Mouse (Mus musculus) skeletal muscle tissue, postnatal 0 days (tissue): Measurements from ENCODE around the gene Vmn2r124. TPM values are rescaled to one million over a fixed set of nuclear protein-coding genes. Genes with fewer than 3 reads are reported as not detected.

ENCODE experiments used
- polyA plus RNA-seq: library from polyadenylated mRNA; unstranded; fragments of >200 nt; fragmentation: Nextera tagmentation; extraction: Ambion mirVana; gene quantifications from 2 replicates; pipeline ENCODE4 v1.2.1, GENCODE M21; 2015

Gene Vmn2r124
- polyA plus RNA-seq = not detected in 2 replicates

DNA sequence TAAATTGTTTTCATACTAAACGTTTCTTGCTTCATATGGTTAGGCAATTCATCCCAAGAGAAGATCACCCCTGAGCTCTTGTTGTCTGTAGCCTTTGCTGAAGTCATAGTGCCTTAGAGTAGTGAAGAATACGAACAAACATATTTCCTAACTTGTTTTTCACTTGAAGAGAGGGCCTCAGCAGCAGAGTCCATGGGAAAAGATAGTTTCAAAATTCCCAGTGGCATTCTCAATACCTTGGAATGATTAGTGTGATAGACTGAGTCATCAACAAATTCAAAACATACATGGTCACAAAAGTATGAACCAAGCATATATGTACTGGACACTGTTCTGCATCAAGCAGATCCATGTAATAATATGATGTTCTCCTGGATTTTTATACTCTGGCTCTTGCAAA lies at the start of gene Vmn2r124:
Vmn2r124 (plus strand) TSS at position 301 of the 400 bp plus-strand sequence.

GRCm38 (mm10) chr17:18021433-18021832 lies 27.8 kb upstream of the Vmn2r124 start, which contains the start of gene Fpr-rs4:
TSS of gene Fpr-rs4 (plus strand) at chr17:18021733.

DNA sequence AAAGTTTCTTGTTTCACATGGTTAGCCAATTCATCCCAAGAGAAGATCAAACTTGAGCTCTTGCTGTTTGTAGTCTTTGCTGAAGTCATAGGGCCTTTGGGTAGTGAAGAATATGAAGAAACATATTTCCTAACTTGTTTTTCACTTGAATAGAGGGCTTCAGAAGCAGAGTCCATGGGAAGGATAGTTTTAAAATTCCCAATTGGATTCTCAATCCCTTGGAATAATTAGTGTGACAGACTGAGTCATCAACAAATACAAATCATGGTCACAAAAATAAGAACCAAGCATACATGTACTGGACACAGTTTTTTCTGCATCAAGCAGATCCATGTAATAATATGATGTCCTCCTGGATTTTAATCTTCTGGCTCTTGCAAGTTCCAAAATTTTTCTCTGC lies 35.5 kb downstream of the Vmn2r124 start, which contains the start of gene Vmn2r91:
Vmn2r91 (plus strand) TSS at position 301 of the 400 bp plus-strand sequence.

Other genes starting within 250 kb of the Vmn2r124 start
- gene Spaca6, start 222.3 kb upstream of the Vmn2r124 start, polyA plus RNA-seq = 7.7 and 10.5 TPM in 2 replicates
- 0.62 TPM in 2 replicates for gene Has1, start 194.2 kb upstream of the Vmn2r124 start, polyA plus RNA-seq
- gene Fpr1, start 165.5 kb upstream of the Vmn2r124 start, polyA plus RNA-seq = 0.54 and 0.73 TPM in 2 replicates
- 0.42 and 0.62 TPM in 2 replicates for gene Fpr2, start 161.6 kb upstream of the Vmn2r124 start, polyA plus RNA-seq
- not detected in 2 replicates for gene Fpr3, start 161.6 kb upstream of the Vmn2r124 start, polyA plus RNA-seq
- not detected in 2 replicates for gene Fpr-rs4, start 27.7 kb upstream of the Vmn2r124 start, polyA plus RNA-seq
- gene Vmn2r91, start 35.6 kb downstream of the Vmn2r124 start, polyA plus RNA-seq = not detected in 2 replicates
- not detected in 2 replicates for gene Vmn2r92, start 102.5 kb downstream of the Vmn2r124 start, polyA plus RNA-seq
- gene Vmn2r94, start 228.3 kb downstream of the Vmn2r124 start, polyA plus RNA-seq = not detected in 2 replicates
- not detected in 2 replicates for gene Vmn2r93, start 248.7 kb downstream of the Vmn2r124 start, polyA plus RNA-seq